Mouse (Mus musculus) hindbrain, embryonic 15.5 days (tissue): Measurements from ENCODE around the gene Olfr819. TPM values are rescaled to one million over a fixed set of nuclear protein-coding genes. Genes with fewer than 3 reads are reported as not detected.

Source experiments
- polyA plus RNA-seq: library from polyadenylated mRNA; unstranded; fragments of >200 nt; fragmentation: Nextera tagmentation; extraction: Ambion mirVana; gene quantifications from 2 replicates; pipeline ENCODE4 v1.2.1, GENCODE M21; 2015

Gene Olfr819
- polyA plus RNA-seq, 1 experiment from 2014 or later: not detected

Other genes with a start within 250 kb of the Olfr819 start
- gene Olfr805, start 237.9 kb downstream of the Olfr819 start, polyA plus RNA-seq: not detected in 2 replicates
- not detected in 2 replicates for gene Olfr806, start 225.3 kb downstream of the Olfr819 start, polyA plus RNA-seq
- not detected in 2 replicates for gene Olfr807, start 209.5 kb downstream of the Olfr819 start, polyA plus RNA-seq
- gene Olfr808, start 201.8 kb downstream of the Olfr819 start, polyA plus RNA-seq: not detected in 2 replicates
- not detected in 2 replicates for gene Olfr809, start 192.6 kb downstream of the Olfr819 start, polyA plus RNA-seq
- gene Olfr810, start 172.3 kb downstream of the Olfr819 start, polyA plus RNA-seq: not detected in 2 replicates
- not detected in 2 replicates for gene Olfr811, start 162.9 kb downstream of the Olfr819 start, polyA plus RNA-seq
- not detected in 2 replicates for gene Olfr812, start 121.2 kb downstream of the Olfr819 start, polyA plus RNA-seq
- not detected in 2 replicates for gene Olfr813, start 111.9 kb downstream of the Olfr819 start, polyA plus RNA-seq
- not detected in 2 replicates for gene Olfr814, start 87.4 kb downstream of the Olfr819 start, polyA plus RNA-seq
- not detected in 2 replicates for gene Olfr815, start 61.4 kb downstream of the Olfr819 start, polyA plus RNA-seq
- not detected in 2 replicates for gene Olfr816, start 51.7 kb downstream of the Olfr819 start, polyA plus RNA-seq
- gene Olfr818, start 18.2 kb downstream of the Olfr819 start, polyA plus RNA-seq: not detected in 2 replicates
- gene Olfr247, start 8.9 kb upstream of the Olfr819 start, polyA plus RNA-seq: not detected in 2 replicates
- not detected in 2 replicates for gene Gm10310, start 17.8 kb upstream of the Olfr819 start, polyA plus RNA-seq
- gene Olfr820, start 45.4 kb upstream of the Olfr819 start, polyA plus RNA-seq: not detected in 2 replicates
- not detected in 2 replicates for gene Olfr821, start 63.1 kb upstream of the Olfr819 start, polyA plus RNA-seq
- not detected in 2 replicates for gene Olfr822, start 103.9 kb upstream of the Olfr819 start, polyA plus RNA-seq
- not detected in 2 replicates for gene Olfr823, start 148.1 kb upstream of the Olfr819 start, polyA plus RNA-seq
- gene Olfr824, start 162.7 kb upstream of the Olfr819 start, polyA plus RNA-seq: not detected in 2 replicates
- gene Olfr825, start 199.5 kb upstream of the Olfr819 start, polyA plus RNA-seq: not detected in 2 replicates
- gene Olfr826, start 216.9 kb upstream of the Olfr819 start, polyA plus RNA-seq: not detected in 2 replicates
- gene Olfr827, start 247.1 kb upstream of the Olfr819 start, polyA plus RNA-seq: not detected in 2 replicates